Mouse (Mus musculus) hindbrain, embryonic 16.5 days (tissue): ENCODE measurements around the gene Zc3h7b. TPM values are rescaled to one million over a fixed set of nuclear protein-coding genes. Genes with fewer than 3 reads are reported as not detected.

Experiments
- ATAC-seq: fragments of 200-750 bp; cut with Nextera tagmentation; 2 replicates; pipeline ENCODE4 v1.8.0; 2017; ENCODE audit warnings: moderate TSS enrichment, moderate library complexity
- H3K27ac ChIP-seq: fragments of 300-500 bp; sonication (generic); 2 replicates; pipeline ENCODE4 v1.5.1; 2014; ENCODE audit warnings: low read depth, mild to moderate bottlenecking, control low read depth, low read length, moderate library complexity
- H3K27me3 ChIP-seq: fragments of 300-500 bp; sonication (generic); replicated peaks from 2 replicates; pipeline ENCODE4 v1.6.1; 2014; ENCODE audit warnings: low read length; ENCODE audit not compliant: control insufficient read depth, insufficient read depth
- H3K36me3 ChIP-seq: fragments of 300-500 bp; sonication (generic); 2 replicates; pipeline ENCODE4 v1.6.1; 2014; ENCODE audit warnings: mild to moderate bottlenecking, low read length, moderate library complexity, mixed read lengths; ENCODE audit not compliant: control insufficient read depth, insufficient read depth
- H3K4me1 ChIP-seq: fragments of 300-500 bp; sonication (generic); 2 replicates; pipeline ENCODE4 v1.6.1; 2014; ENCODE audit warnings: low read depth, low read length; ENCODE audit not compliant: control insufficient read depth, insufficient read depth
- H3K4me2 ChIP-seq: fragments of 300-500 bp; sonication (generic); 2 replicates; pipeline ENCODE4 v1.6.1; 2014; ENCODE audit warnings: mild to moderate bottlenecking, low read length, control low read depth, moderate library complexity
- H3K4me3 ChIP-seq: fragments of 300-500 bp; sonication (generic); 2 replicates; pipeline ENCODE4 v1.5.1; 2014; ENCODE audit warnings: mild to moderate bottlenecking, low read length, control low read depth, moderate library complexity
- H3K9ac ChIP-seq: fragments of 300-500 bp; sonication (generic); 2 replicates; pipeline ENCODE4 v1.6.1; 2014; ENCODE audit warnings: low read depth, mild to moderate bottlenecking, control low read depth, low read length, moderate library complexity
- H3K9me3 ChIP-seq: fragments of 300-500 bp; sonication (generic); 2 replicates; pipeline ENCODE4 v1.6.1; 2014; ENCODE audit warnings: mild to moderate bottlenecking, low read length, moderate library complexity; ENCODE audit not compliant: control insufficient read depth
- WGBS: fragments of 180-500 bp; shearing (Covaris S2); extraction: QIAGEN DNeasy Blood & Tissue Kit; methylation state at CpG from one replicate; pipeline ENCODE4 v1.1.7; 2014; 5-methylcytosine and 5-hydroxymethylcytosine counted together
- polyA plus RNA-seq: library from polyadenylated mRNA; unstranded; fragments of >200 nt; fragmentation: Nextera tagmentation; extraction: Ambion mirVana; gene quantifications from 2 replicates; pipeline ENCODE4 v1.2.1, GENCODE M21; 2015

Zc3h7b gene
- polyA plus RNA-seq, 1 experiment from 2014 or later, result 39.3 TPM

DNA sequence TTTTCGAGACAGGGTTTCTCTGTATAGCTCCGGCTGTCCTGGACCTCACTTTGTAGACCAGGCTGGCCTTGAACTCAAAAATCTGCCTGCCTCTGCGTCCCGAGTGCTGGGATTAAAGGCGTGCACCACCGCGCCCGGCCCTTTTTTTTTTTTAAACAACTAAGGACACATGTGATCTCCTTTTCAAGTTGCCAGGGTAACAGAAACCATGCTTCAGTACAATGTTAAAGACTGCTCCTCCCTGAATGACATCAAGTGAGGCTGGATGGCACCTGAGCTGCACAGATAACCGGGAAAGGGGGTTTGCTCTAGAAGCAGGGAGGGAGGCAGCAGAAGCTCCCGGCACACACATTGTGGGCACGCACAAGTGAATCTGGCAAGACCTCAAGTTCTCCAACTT, 35.9 kb upstream of the Zc3h7b start:
- no peak for ATAC-seq
- H3K9ac ChIP-seq, result no peak overlapping the region
- H3K4me2 ChIP-seq, result no peak overlapping the region
- H3K4me3 ChIP-seq, result no peak overlapping the region
- no peak overlapping the region for H3K27ac ChIP-seq
- no peaks in the 10 kb centered on the region for H3K4me1 ChIP-seq
- H3K9me3 ChIP-seq, result no peaks in the 10 kb centered on the region
- H3K36me3 ChIP-seq, result peaks cover 67% of the 10 kb centered on the region
- WGBS, result 91% methylated on average over 11 of the region's 11 CpGs
- no peaks in the 10 kb centered on the region for H3K27me3 ChIP-seq

- 100% methylated on average over 1 of the region's 1 CpGs for WGBS
Measured at GRCm38 (mm10) chr15:81709686-81710085, 35.2 kb upstream of the Zc3h7b start.

DNA sequence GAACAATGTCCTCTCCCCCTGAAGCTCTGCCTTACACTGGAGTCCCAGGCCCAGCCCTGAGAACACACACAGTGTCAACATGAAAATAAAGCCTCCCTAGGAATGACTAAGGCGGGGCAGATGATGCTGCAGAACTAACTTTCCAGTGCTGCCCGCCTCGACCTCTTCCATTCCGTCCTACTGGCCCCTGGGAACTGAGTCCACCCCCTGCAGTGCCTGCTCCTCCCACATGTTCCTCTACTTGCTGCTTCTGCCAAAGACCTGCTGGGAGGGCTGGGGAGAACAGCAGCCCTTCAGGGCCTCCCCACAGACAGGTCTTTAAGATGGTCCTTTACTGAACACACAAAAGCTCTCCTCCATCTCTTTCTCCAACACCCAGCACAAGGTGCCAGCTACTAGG, 34.1 kb upstream of the Zc3h7b start:
- H3K4me3 ChIP-seq, result no peak overlapping the region
- no peak overlapping the region for H3K27ac ChIP-seq
- ATAC-seq, result no peak
- no peaks in the 10 kb centered on the region for H3K9me3 ChIP-seq
- no peak overlapping the region for H3K9ac ChIP-seq
- H3K4me1 ChIP-seq, result no peaks in the 10 kb centered on the region
- WGBS, result 69% methylated on average over 4 of the region's 4 CpGs
- no peak overlapping the region for H3K4me2 ChIP-seq
- H3K36me3 ChIP-seq, result peaks cover 63% of the 10 kb centered on the region
- no peaks in the 10 kb centered on the region for H3K27me3 ChIP-seq

More at GRCm38 (mm10) chr15:81709686-81710085, 35.2 kb upstream of the Zc3h7b start:
- Histone ChIP-seq H3K9me3 (no peaks in the 10 kb centered on the region), H3K9ac (no peak overlapping the region), H3K27me3 (no peaks in the 10 kb centered on the region), H3K36me3 (peaks cover 68% of the 10 kb centered on the region), H3K27ac (no peak overlapping the region), H3K4me3 (no peak overlapping the region), H3K4me2 (no peak overlapping the region), H3K4me1 (no peaks in the 10 kb centered on the region)
- ATAC-seq, result no peak

- H3K27ac ChIP-seq, result no peak overlapping the region
- ATAC-seq, result no peak
- H3K4me2 ChIP-seq, result no peak overlapping the region
- H3K4me3 ChIP-seq, result no peak overlapping the region
- H3K9ac ChIP-seq, result no peak overlapping the region
- 89% methylated on average over 6 of the region's 6 CpGs for WGBS
- peaks cover 6% of the 10 kb centered on the region for H3K4me1 ChIP-seq
- no peaks in the 10 kb centered on the region for H3K27me3 ChIP-seq
- H3K36me3 ChIP-seq, result peaks cover 58% of the 10 kb centered on the region
- no peaks in the 10 kb centered on the region for H3K9me3 ChIP-seq
Measured at GRCm38 (mm10) chr15:81713742-81714141, 31.1 kb upstream of the Zc3h7b start.

DNA sequence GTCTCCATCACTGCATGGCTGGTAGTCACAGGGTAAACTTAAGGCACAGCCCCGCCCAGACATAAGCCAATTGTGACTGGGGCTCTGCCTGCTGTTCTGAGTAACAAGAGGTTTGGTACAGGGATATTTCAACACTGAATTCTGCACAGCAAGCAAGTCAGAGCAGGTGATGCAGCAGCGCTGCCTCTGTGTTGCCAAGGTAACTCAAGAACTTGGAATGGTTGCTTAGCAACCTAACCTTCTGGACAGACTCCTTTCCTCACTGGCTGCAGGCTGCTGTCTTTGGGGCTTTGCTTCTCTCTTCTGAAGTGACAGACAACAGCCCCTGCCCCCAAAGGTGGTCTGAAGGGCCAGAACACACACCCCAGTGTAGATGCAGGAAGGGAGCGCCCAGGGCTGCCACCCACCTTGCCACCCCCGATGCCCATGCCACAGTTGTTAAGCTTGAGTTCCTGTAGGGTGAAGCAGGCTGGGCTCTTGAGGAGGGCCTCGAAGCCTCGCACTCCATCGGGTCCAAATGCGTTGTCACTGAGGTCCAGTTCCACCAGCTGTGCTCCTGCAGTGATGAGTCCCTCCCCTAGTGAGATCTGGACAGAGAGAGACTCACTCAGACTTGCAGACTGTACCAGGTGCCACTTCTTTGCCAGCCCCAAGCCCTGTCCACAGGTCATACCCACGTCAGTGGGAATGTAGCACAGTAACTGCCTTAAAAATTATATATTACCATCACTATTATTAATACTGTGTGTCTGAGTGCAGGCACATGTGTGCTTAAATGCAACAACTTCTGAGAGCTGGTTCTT, 26.3 kb upstream of the Zc3h7b start:
- no peak overlapping the region for H3K4me2 ChIP-seq
- no peak overlapping the region; the same call in 1 of the 2 replicates for H3K9ac ChIP-seq
- ATAC-seq, result peak; percentile 93
- H3K4me3 ChIP-seq, result no peak overlapping the region
- peaks cover 49% of the 10 kb centered on the region for H3K36me3 ChIP-seq
- 78% methylated on average over 9 of the region's 9 CpGs for WGBS
- peak overlapping the region; percentile 73 for H3K27ac ChIP-seq
- H3K9me3 ChIP-seq, result no peaks in the 10 kb centered on the region
- peaks cover 6% of the 10 kb centered on the region for H3K4me1 ChIP-seq
- no peaks in the 10 kb centered on the region for H3K27me3 ChIP-seq

DNA sequence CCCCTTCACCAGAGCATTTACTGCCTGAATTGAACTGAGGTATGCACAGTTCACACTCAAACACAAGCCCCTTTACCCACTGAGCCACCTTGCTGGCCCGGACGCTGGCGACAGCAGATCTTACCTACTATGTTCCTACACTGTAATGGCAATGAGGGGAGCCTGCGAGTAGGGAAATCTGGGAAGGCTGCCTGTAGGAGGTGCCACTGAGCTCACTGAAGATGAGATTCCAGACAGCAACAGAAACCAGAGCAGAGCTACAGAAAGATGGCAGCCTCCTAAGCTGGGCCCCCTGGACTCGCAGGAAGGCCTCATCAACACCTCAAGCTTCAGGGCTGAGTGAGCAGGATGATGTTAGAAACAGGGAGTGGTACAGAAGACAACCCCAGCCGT, 25.7 kb upstream of the Zc3h7b start:
- Histone ChIP-seq H3K9ac (no peak overlapping the region), H3K4me1 (peaks cover 6% of the 10 kb centered on the region), H3K4me2 (no peak overlapping the region), H3K4me3 (no peak overlapping the region), H3K27ac (peak overlapping the region; percentile 19), H3K27me3 (no peaks in the 10 kb centered on the region), H3K9me3 (no peaks in the 10 kb centered on the region), H3K36me3 (peaks cover 45% of the 10 kb centered on the region)
- 90% methylated on average over 6 of the region's 6 CpGs for WGBS
- no peak for ATAC-seq

- Histone ChIP-seq H3K27me3 (no peaks in the 10 kb centered on the region), H3K4me1 (peaks cover 6% of the 10 kb centered on the region), H3K4me3 (no peak overlapping the region), H3K4me2 (no peak overlapping the region), H3K36me3 (peaks cover 32% of the 10 kb centered on the region), H3K27ac (no peak overlapping the region), H3K9me3 (no peaks in the 10 kb centered on the region), H3K9ac (no peak overlapping the region)
- 96% methylated on average over 5 of the region's 5 CpGs for WGBS
- no peak for ATAC-seq
Measured at GRCm38 (mm10) chr15:81722361-81722760, 22.5 kb upstream of the Zc3h7b start.

- Histone ChIP-seq H3K4me2 (no peak overlapping the region), H3K9me3 (no peaks in the 10 kb centered on the region), H3K4me3 (no peak overlapping the region), H3K27me3 (no peaks in the 10 kb centered on the region), H3K4me1 (peaks cover 12% of the 10 kb centered on the region), H3K36me3 (peaks cover 32% of the 10 kb centered on the region), H3K27ac (no peak overlapping the region), H3K9ac (no peak overlapping the region)
- 96% methylated on average over 11 of the region's 11 CpGs for WGBS
- no peak for ATAC-seq
Measured at GRCm38 (mm10) chr15:81723653-81724052, 21.2 kb upstream of the Zc3h7b start.

GRCm38 (mm10) chr15:81725965-81726364, 18.9 kb upstream of the Zc3h7b start:
- 99% methylated on average over 8 of the region's 8 CpGs for WGBS
- H3K4me2 ChIP-seq, result no peak overlapping the region
- H3K36me3 ChIP-seq, result peaks cover 16% of the 10 kb centered on the region
- peaks cover 17% of the 10 kb centered on the region for H3K4me1 ChIP-seq
- ATAC-seq, result no peak
- no peak overlapping the region for H3K4me3 ChIP-seq
- no peak overlapping the region for H3K27ac ChIP-seq
- no peaks in the 10 kb centered on the region for H3K27me3 ChIP-seq
- H3K9ac ChIP-seq, result no peak overlapping the region
- H3K9me3 ChIP-seq, result no peaks in the 10 kb centered on the region
